7 mouse cellular contexts compared by ENCODE assay signal in the genomic region with DNA sequence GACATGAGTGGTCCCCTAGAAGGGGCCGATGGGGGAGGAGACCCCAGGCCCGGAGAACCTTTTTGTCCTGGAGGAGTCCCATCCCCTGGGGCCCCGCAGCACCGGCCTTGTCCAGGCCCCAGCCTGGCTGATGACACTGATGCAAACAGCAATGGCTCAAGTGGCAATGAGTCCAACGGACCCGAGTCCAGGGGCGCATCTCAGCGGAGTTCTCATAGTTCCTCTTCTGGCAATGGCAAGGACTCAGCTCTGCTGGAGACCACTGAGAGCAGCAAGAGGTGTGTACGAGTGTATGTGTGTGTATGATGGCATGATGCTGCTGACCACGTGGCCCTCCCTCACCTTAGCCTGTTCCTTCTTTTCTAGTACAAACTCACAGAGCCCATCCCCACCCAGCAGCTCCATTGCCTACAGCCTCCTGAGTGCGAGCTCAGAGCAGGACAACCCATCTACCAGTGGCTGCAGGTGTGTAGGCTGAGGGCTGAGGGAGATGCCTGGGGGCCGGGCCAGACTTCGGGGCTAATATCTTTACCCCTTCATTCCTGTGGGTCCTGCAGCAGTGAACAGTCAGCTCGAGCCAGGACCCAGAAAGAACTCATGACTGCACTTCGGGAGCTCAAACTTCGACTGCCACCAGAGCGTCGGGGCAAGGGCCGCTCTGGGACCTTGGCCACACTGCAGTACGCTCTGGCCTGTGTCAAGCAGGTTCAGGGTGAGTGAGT. TPM values are rescaled to one million over a fixed set of nuclear protein-coding genes. Genes with fewer than 3 reads are reported as not detected.
DNase-seq lines count a peak whose midpoint lies in the region; ATAC-seq and TF ChIP-seq lines count a peak whose summit lies in the region.

No protein-coding gene starts in this region.

- H3K27me3 ChIP-seq in lung, embryonic 14.5 days (ENCODE audit: insufficient read depth, low read length), result no peaks in the 10 kb centered on the region
- H3K27me3 ChIP-seq in forebrain, postnatal 0 days (ENCODE audit: insufficient read depth, low read length), result no peaks in the 10 kb centered on the region
- no peaks in the 10 kb centered on the region for H3K27me3 ChIP-seq in liver, embryonic 13.5 days

- H3K9me3 ChIP-seq in lung, embryonic 14.5 days (ENCODE audit: low read depth, low read length), result no peaks in the 10 kb centered on the region
- no peaks in the 10 kb centered on the region for H3K9me3 ChIP-seq in forebrain, postnatal 0 days (ENCODE audit: low read length)
- no peaks in the 10 kb centered on the region for H3K9me3 ChIP-seq in liver, embryonic 13.5 days (replicated peaks)

- WGBS in lung, embryonic 14.5 days, result 88% methylated on average over 20 of the region's 20 CpGs
- WGBS in forebrain, postnatal 0 days, result 92% methylated on average over 20 of the region's 20 CpGs
- WGBS in liver, embryonic 13.5 days (ENCODE audit: insufficient replicate concordance), result 83% methylated on average over 20 of the region's 20 CpGs

- H3K9ac ChIP-seq in lung, embryonic 14.5 days, result 0 out of 2 replicates have a peak overlapping the region, but pooled peaks have one; percentile 73
- peak overlapping the region; percentile 69; the same call in 1 of the 2 replicates for H3K9ac ChIP-seq in forebrain, postnatal 0 days
- H3K9ac ChIP-seq in liver, embryonic 13.5 days, result peak overlapping the region; percentile 77

- intact Hi-C loops in left cerebral cortex, postnatal 14 days (cut with DNase I), result loop anchor here (1.0 kb wide), 1 partner anchor 10 kb away; no protein-coding TSS in a partner anchor

- peak overlapping the region; percentile 55 for H3K4me3 ChIP-seq in lung, embryonic 14.5 days (ENCODE audit: low read depth, low read length)
- peak overlapping the region; percentile 58 for H3K4me3 ChIP-seq in forebrain, postnatal 0 days (ENCODE audit: low read depth, low read length)
- H3K4me3 ChIP-seq in liver, embryonic 13.5 days (replicated peaks), result peak overlapping the region; percentile 67

- peaks cover 54% of the 10 kb centered on the region for H3K36me3 ChIP-seq in lung, embryonic 14.5 days (ENCODE audit: insufficient read depth)
- peaks cover 53% of the 10 kb centered on the region for H3K36me3 ChIP-seq in forebrain, postnatal 0 days (ENCODE audit: insufficient read depth)
- H3K36me3 ChIP-seq in liver, embryonic 13.5 days, result peaks cover 54% of the 10 kb centered on the region

- ATAC-seq in lung, embryonic 14.5 days (ENCODE audit: insufficient read depth), result no peak
- no peak for ATAC-seq in forebrain, postnatal 0 days
- no peak for ATAC-seq in liver, embryonic 13.5 days (ENCODE audit: low read depth)

- peak overlapping the region; percentile 97 for H3K4me2 ChIP-seq in lung, embryonic 14.5 days
- peak overlapping the region; percentile 87 for H3K4me2 ChIP-seq in forebrain, postnatal 0 days (ENCODE audit: low read depth)
- H3K4me2 ChIP-seq in liver, embryonic 13.5 days, result peak overlapping the region; percentile 95

- TF ChIP-seq CTCF in lung, embryonic 14.5 days (IDR thresholded peaks at IDR 0.05; ENCODE audit: low read depth), result no peak
- no peak for TF ChIP-seq CTCF in forebrain, postnatal 0 days (IDR thresholded peaks at IDR 0.05; ENCODE audit: low read depth)

- no peak for DNase-seq in lung, embryonic 14.5 days
- DNase-seq in lung, adult 18-20 months, result no peak
- peak; percentile 76 for DNase-seq in cerebellum, adult 9-11 months
- no peak for DNase-seq in forebrain, postnatal 0 days
- no peak for DNase-seq in liver, embryonic 13.5 days
- no peak for DNase-seq in left cerebral cortex, postnatal 14 days (ENCODE audit: low spot score in 2 of 2)
- no peak for DNase-seq in left cerebral cortex, adult 8-10 months (ENCODE audit: low spot score in 2 of 2)

- peak overlapping the region; percentile 98; the same call in 1 of the 2 replicates for H3K27ac ChIP-seq in lung, embryonic 14.5 days (ENCODE audit: low read depth)
- 0 out of 2 replicates have a peak overlapping the region, but pooled peaks have one; percentile 88 for H3K27ac ChIP-seq in forebrain, postnatal 0 days (ENCODE audit: low read depth, low read length)
- H3K27ac ChIP-seq in liver, embryonic 13.5 days, result peak overlapping the region; percentile 71

- peaks cover 31% of the 10 kb centered on the region for H3K4me1 ChIP-seq in lung, embryonic 14.5 days (ENCODE audit: insufficient read depth)
- H3K4me1 ChIP-seq in forebrain, postnatal 0 days (ENCODE audit: insufficient read depth), result peaks cover 20% of the 10 kb centered on the region
- H3K4me1 ChIP-seq in liver, embryonic 13.5 days (replicated peaks), result peaks cover 50% of the 10 kb centered on the region

RNA-seq across cellular contexts. Expression of gene Per1, which starts 5.8 kb away (rescaled TPM):
- polyA plus RNA-seq in lung, embryonic 14.5 days (2014; fragmentation: Nextera tagmentation; extraction: Ambion mirVana), result 15.4 and 23.7 TPM in 2 replicates
- 16.5 and 38.3 TPM in 2 replicates for total RNA-seq in forebrain, postnatal 0 days (2014; rRNA removed)
- polyA plus RNA-seq in forebrain, postnatal 0 days (2015; fragmentation: Nextera tagmentation; extraction: Ambion mirVana), result 15.2 and 16.7 TPM in 2 replicates
- polyA plus RNA-seq in liver, embryonic 13.5 days (2015; fragmentation: Nextera tagmentation; extraction: Ambion mirVana), result 1.9 TPM in 2 replicates
- total RNA-seq in left cerebral cortex, postnatal 14 days (2021), result 100 to 1,000 TPM in 1 of 2 experiments, 10 to 100 TPM in 1; 90.4 to 112 TPM
- 100 to 1,000 TPM; 105 to 140 (median 114) TPM for total RNA-seq in left cerebral cortex, adult 8-10 months (2022)

RNA-seq across cellular contexts. Expression of gene Vamp2, which starts 12.5 kb away (rescaled TPM):
- polyA plus RNA-seq in lung, embryonic 14.5 days (2014; fragmentation: Nextera tagmentation; extraction: Ambion mirVana), result 64.0 and 64.2 TPM in 2 replicates
- 76.8 and 104 TPM in 2 replicates for total RNA-seq in forebrain, postnatal 0 days (2014; rRNA removed)
- polyA plus RNA-seq in forebrain, postnatal 0 days (2015; fragmentation: Nextera tagmentation; extraction: Ambion mirVana), result 500 and 554 TPM in 2 replicates
- 12.5 and 15.9 TPM in 2 replicates for polyA plus RNA-seq in liver, embryonic 13.5 days (2015; fragmentation: Nextera tagmentation; extraction: Ambion mirVana)
- 1,000 to 10,000 TPM; 1,220 to 1,271 TPM for total RNA-seq in left cerebral cortex, postnatal 14 days (2021)
- total RNA-seq in left cerebral cortex, adult 8-10 months (2022), result 1,000 to 10,000 TPM; 1,002 to 1,054 (median 1,038) TPM

RNA-seq across cellular contexts. Expression of gene Hes7, which starts 19.4 kb away (rescaled TPM):
- polyA plus RNA-seq in lung, embryonic 14.5 days (2014; fragmentation: Nextera tagmentation; extraction: Ambion mirVana), result 0.57 and 0.68 TPM in 2 replicates
- total RNA-seq in forebrain, postnatal 0 days (2014; rRNA removed), result 1.2 and 1.6 TPM in 2 replicates
- polyA plus RNA-seq in forebrain, postnatal 0 days (2015; fragmentation: Nextera tagmentation; extraction: Ambion mirVana), result 1.1 and 1.3 TPM in 2 replicates
- 0.17 and 0.18 TPM in 2 replicates for polyA plus RNA-seq in liver, embryonic 13.5 days (2015; fragmentation: Nextera tagmentation; extraction: Ambion mirVana)
- total RNA-seq in left cerebral cortex, postnatal 14 days (2021), result under 1 TPM; 0.55 to 0.70 TPM
- total RNA-seq in left cerebral cortex, adult 8-10 months (2022), result 1 to 10 TPM in 1 of 4 experiments, under 1 TPM in 3; 0.20 to 1.3 (median 0.74) TPM

RNA-seq across cellular contexts. Expression of gene 9130213A22Rik, which starts 21.6 kb away (rescaled TPM):
- polyA plus RNA-seq in lung, embryonic 14.5 days (2014; fragmentation: Nextera tagmentation; extraction: Ambion mirVana), result 0.19 and 0.41 TPM in 2 replicates
- 0.23 and 0.62 TPM in 2 replicates for total RNA-seq in forebrain, postnatal 0 days (2014; rRNA removed)
- polyA plus RNA-seq in forebrain, postnatal 0 days (2015; fragmentation: Nextera tagmentation; extraction: Ambion mirVana), result 0.58 and 0.69 TPM in 2 replicates
- polyA plus RNA-seq in liver, embryonic 13.5 days (2015; fragmentation: Nextera tagmentation; extraction: Ambion mirVana), result 0.09 TPM in 1 of 2 replicates, not detected in the other
- total RNA-seq in left cerebral cortex, postnatal 14 days (2021), result under 1 TPM; 0.27 to 0.51 TPM
- 1 to 10 TPM; 1.1 to 1.4 (median 1.3) TPM for total RNA-seq in left cerebral cortex, adult 8-10 months (2022)

RNA-seq across cellular contexts. Expression of gene Aloxe3, which starts 24.9 kb away (rescaled TPM):
- polyA plus RNA-seq in lung, embryonic 14.5 days (2014; fragmentation: Nextera tagmentation; extraction: Ambion mirVana), result 0.09 and 0.17 TPM in 2 replicates
- 10.0 and 11.6 TPM in 2 replicates for total RNA-seq in forebrain, postnatal 0 days (2014; rRNA removed)
- 8.5 and 14.9 TPM in 2 replicates for polyA plus RNA-seq in forebrain, postnatal 0 days (2015; fragmentation: Nextera tagmentation; extraction: Ambion mirVana)
- polyA plus RNA-seq in liver, embryonic 13.5 days (2015; fragmentation: Nextera tagmentation; extraction: Ambion mirVana), result 0.06 TPM in 1 of 2 replicates, not detected in the other
- 1 to 10 TPM; 3.7 to 5.7 TPM for total RNA-seq in left cerebral cortex, postnatal 14 days (2021)
- 10 to 100 TPM in 1 of 4 experiments, 1 to 10 TPM in 3; 5.9 to 11.4 (median 8.9) TPM for total RNA-seq in left cerebral cortex, adult 8-10 months (2022)
